Mouse (Mus musculus): ENCODE data around the gene Cmtm7. TPM values are rescaled to one million over a fixed set of nuclear protein-coding genes. Genes with fewer than 3 reads are reported as not detected.
A peak's percentile ranks its signal among the peaks of the same experiment; 100 is the strongest.

Cmtm7 gene
- polyA plus RNA-seq, 1 experiment from 2014 or later, result 14.4 TPM

DNA sequence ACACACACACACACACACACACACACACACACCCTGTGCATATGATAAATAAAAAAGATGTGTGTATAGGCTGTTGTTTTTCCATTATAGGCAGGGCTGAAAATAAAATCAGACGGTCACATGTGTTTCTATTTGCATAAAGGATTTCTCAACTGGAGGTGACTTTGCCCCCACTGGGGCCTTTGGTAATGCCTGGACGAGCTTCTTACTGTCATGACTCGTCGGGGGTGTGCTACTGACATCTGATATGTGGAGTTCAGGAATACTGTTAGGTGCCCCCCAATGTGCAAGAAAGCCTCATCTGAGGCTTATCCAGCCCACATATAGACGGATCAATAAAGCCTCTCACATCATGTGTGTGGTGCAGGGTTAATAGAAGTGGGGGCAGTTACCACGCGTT is 35.4 kb upstream of the Cmtm7 start:
- Histone ChIP-seq H3K4me2 (ENCODE audit: low read length) (no peak overlapping the region), H3K4me3 (replicated peaks; ENCODE audit: low read depth, low read length) (no peak overlapping the region), H3K4me1 (ENCODE audit: control insufficient read depth, insufficient read depth, low read length) (no peaks in the 10 kb centered on the region), H3K36me3 (ENCODE audit: control insufficient read depth, insufficient read depth, low read length) (no peaks in the 10 kb centered on the region), H3K9ac (replicated peaks; ENCODE audit: low read length) (no peak overlapping the region), H3K9me3 (ENCODE audit: control insufficient read depth, low read length) (no peaks in the 10 kb centered on the region), H3K27ac (replicated peaks; ENCODE audit: low read depth, low read length) (no peak overlapping the region), H3K27me3 (ENCODE audit: control insufficient read depth, insufficient read depth, low read length) (no peaks in the 10 kb centered on the region)
- DNase-seq (no peak), ATAC-seq (ENCODE audit: low FRiP score, low TSS enrichment) (no peak)
- 72% methylated on average over 7 of the region's 7 CpGs for WGBS

DNA sequence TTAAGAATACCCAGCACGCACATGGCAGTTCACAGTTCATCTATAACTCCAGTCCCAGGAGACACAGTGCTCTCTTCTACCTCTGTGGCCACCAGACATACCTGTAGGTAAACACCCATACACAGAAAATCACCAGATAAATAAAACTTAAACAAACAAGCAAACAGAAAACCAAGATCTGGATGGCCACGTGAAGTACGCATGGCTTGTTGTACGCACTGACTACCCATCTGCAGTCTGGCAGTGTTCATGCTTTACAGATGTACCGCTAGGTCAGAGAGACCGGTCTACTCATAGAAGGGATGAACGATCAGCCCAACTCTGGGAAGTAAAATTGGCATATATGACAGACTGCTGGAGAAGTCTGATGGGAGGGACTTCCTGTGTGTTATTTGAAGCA is 34.5 kb upstream of the Cmtm7 start:
- H3K4me1 ChIP-seq (ENCODE audit: control insufficient read depth, insufficient read depth, low read length), result no peaks in the 10 kb centered on the region
- H3K9me3 ChIP-seq (ENCODE audit: control insufficient read depth, low read length), result no peaks in the 10 kb centered on the region
- WGBS, result 99% methylated on average over 7 of the region's 7 CpGs
- no peak overlapping the region for H3K9ac ChIP-seq (replicated peaks; ENCODE audit: low read length)
- no peaks in the 10 kb centered on the region for H3K36me3 ChIP-seq (ENCODE audit: control insufficient read depth, insufficient read depth, low read length)
- DNase-seq (no peak), ATAC-seq (ENCODE audit: low FRiP score, low TSS enrichment) (no peak)
- H3K4me3 ChIP-seq (replicated peaks; ENCODE audit: low read depth, low read length), result no peak overlapping the region
- no peaks in the 10 kb centered on the region for H3K27me3 ChIP-seq (ENCODE audit: control insufficient read depth, insufficient read depth, low read length)
- H3K4me2 ChIP-seq (ENCODE audit: low read length), result no peak overlapping the region
- H3K27ac ChIP-seq (replicated peaks; ENCODE audit: low read depth, low read length), result no peak overlapping the region

DNA sequence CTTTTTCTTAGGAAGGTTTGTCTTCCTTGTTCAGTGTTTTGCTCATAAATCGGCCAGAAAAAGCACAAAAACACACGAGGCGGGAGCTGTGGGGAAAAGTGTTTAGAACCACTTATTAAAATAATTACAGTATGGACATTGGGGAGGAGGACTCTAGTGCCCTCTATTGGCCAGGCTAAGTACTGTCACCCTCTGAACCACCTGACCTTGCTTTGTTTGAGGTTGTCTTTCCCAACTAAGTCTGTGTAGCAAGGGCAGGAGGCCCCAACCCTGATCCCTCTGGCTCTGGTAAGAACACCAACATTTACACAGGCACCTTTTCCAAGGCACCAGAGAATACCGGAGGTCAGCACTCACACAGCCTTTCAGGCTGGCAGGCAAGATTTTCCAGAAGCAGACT is 33.7 kb upstream of the Cmtm7 start:
- H3K4me1 ChIP-seq (ENCODE audit: control insufficient read depth, insufficient read depth, low read length), result no peaks in the 10 kb centered on the region
- WGBS, result 79% methylated on average over 4 of the region's 4 CpGs
- H3K9me3 ChIP-seq (ENCODE audit: control insufficient read depth, low read length), result no peaks in the 10 kb centered on the region
- ATAC-seq (ENCODE audit: low FRiP score, low TSS enrichment), result no peak
- no peaks in the 10 kb centered on the region for H3K36me3 ChIP-seq (ENCODE audit: control insufficient read depth, insufficient read depth, low read length)
- H3K4me3 ChIP-seq (replicated peaks; ENCODE audit: low read depth, low read length), result no peak overlapping the region
- no peak overlapping the region for H3K4me2 ChIP-seq (ENCODE audit: low read length)
- H3K9ac ChIP-seq (replicated peaks; ENCODE audit: low read length), result no peak overlapping the region
- no peak overlapping the region for H3K27ac ChIP-seq (replicated peaks; ENCODE audit: low read depth, low read length)
- no peaks in the 10 kb centered on the region for H3K27me3 ChIP-seq (ENCODE audit: control insufficient read depth, insufficient read depth, low read length)
- no peak for DNase-seq

DNA sequence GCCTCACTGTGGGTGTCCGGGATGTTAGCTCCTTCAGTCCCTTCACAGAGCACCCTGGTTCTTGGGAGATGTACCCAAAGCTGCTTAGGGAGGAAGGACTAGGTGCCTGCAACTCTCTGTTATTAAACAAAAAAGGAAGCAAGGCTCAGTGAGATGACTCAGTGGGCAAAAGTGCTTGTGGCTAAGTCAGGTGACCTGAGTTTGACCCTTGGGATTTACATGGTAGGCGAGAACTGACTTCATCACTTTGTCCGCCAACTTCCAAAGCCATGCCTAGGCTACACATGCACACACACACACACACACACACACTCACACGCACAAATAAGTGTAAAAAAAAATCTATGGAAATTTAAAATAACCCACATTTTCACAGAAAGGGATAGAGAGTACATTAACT is 30.3 kb upstream of the Cmtm7 start:
- 90% methylated on average over 4 of the region's 4 CpGs for WGBS

DNA sequence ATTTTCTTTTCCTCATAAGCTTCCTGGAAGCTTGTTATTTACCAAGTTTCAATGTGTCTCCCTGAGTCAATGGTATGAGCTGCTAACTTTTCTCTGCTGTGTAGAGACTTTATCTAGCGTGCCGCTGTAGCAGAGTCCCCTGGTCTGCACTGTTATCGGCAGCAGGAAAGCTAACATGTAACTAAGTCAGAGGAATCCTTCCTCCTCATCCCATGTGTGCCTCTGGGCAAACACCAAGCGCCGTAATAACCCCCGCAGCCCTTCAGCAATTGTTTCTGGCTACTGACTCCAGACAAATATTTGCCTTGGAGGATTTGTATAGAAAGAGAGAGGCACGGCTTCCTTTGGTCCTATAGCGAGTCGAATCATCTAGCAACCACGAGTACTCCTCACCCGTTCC is 29.2 kb upstream of the Cmtm7 start:
- 87% methylated on average over 11 of the region's 11 CpGs for WGBS
- Histone ChIP-seq H3K36me3 (ENCODE audit: control insufficient read depth, insufficient read depth, low read length) (no peaks in the 10 kb centered on the region), H3K9me3 (ENCODE audit: control insufficient read depth, low read length) (no peaks in the 10 kb centered on the region), H3K4me2 (ENCODE audit: low read length) (no peak overlapping the region), H3K27ac (replicated peaks; ENCODE audit: low read depth, low read length) (no peak overlapping the region), H3K4me1 (ENCODE audit: control insufficient read depth, insufficient read depth, low read length) (no peaks in the 10 kb centered on the region), H3K4me3 (replicated peaks; ENCODE audit: low read depth, low read length) (no peak overlapping the region), H3K27me3 (ENCODE audit: control insufficient read depth, insufficient read depth, low read length) (no peaks in the 10 kb centered on the region), H3K9ac (replicated peaks; ENCODE audit: low read length) (no peak overlapping the region)
- ATAC-seq (ENCODE audit: low FRiP score, low TSS enrichment), result no peak
- no peak for DNase-seq

More for the DNA sequence above, 30.3 kb upstream of the Cmtm7 start:
- ATAC-seq (ENCODE audit: low FRiP score, low TSS enrichment) (no peak), DNase-seq (no peak)
- Histone ChIP-seq H3K36me3 (ENCODE audit: control insufficient read depth, insufficient read depth, low read length) (no peaks in the 10 kb centered on the region), H3K4me3 (replicated peaks; ENCODE audit: low read depth, low read length) (no peak overlapping the region), H3K4me1 (ENCODE audit: control insufficient read depth, insufficient read depth, low read length) (no peaks in the 10 kb centered on the region), H3K4me2 (ENCODE audit: low read length) (no peak overlapping the region), H3K27ac (replicated peaks; ENCODE audit: low read depth, low read length) (no peak overlapping the region), H3K9ac (replicated peaks; ENCODE audit: low read length) (no peak overlapping the region), H3K9me3 (ENCODE audit: control insufficient read depth, low read length) (no peaks in the 10 kb centered on the region), H3K27me3 (ENCODE audit: control insufficient read depth, insufficient read depth, low read length) (no peaks in the 10 kb centered on the region)

DNA sequence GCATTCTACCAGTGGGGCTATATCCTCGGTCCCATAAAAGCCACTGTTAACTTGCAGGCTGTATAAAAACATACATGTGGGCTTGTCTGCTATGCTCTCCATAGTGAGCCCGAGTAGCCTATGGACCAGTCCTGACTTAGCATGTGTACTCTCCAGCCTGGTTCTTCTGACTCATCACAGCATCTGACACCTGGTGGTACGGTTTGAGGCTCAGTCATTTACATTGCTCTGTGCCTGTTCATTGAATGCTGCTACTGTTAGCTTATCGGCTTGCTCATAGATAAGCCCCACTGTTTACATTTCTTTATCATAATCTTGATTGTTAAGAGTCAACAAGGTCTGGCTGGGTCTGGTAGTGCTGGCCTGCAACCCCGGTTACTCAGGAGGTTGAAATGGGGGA is 27.0 kb upstream of the Cmtm7 start:
- Histone ChIP-seq H3K4me2 (ENCODE audit: low read length) (no peak overlapping the region), H3K4me3 (replicated peaks; ENCODE audit: low read depth, low read length) (no peak overlapping the region), H3K4me1 (ENCODE audit: control insufficient read depth, insufficient read depth, low read length) (no peaks in the 10 kb centered on the region), H3K9ac (replicated peaks; ENCODE audit: low read length) (no peak overlapping the region), H3K27me3 (ENCODE audit: control insufficient read depth, insufficient read depth, low read length) (no peaks in the 10 kb centered on the region), H3K9me3 (ENCODE audit: control insufficient read depth, low read length) (no peaks in the 10 kb centered on the region), H3K27ac (replicated peaks; ENCODE audit: low read depth, low read length) (no peak overlapping the region), H3K36me3 (ENCODE audit: control insufficient read depth, insufficient read depth, low read length) (no peaks in the 10 kb centered on the region)
- 86% methylated on average over 5 of the region's 5 CpGs for WGBS
- no peak for ATAC-seq (ENCODE audit: low FRiP score, low TSS enrichment)
- DNase-seq, result no peak

DNA sequence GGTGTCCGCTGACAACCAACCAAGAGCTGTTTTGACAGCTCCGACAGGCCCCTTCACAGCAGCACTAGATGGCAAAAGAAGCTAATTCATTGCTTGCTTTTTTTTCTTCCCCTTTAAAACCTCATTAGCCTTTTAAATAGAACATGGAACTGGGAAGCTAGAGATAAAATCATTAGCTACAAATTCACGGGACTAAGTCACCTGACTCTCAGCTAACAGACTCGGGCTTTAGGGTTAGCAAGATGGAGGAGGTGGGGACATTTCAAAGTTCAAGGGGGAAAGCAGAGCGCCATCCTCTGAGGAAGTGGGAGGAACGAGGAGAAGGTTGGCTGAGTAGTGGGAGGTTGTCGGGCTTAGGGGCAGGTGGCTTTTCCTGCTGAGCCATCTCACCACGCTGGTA is 25.6 kb upstream of the Cmtm7 start:
- 70% methylated on average over 8 of the region's 8 CpGs for WGBS
- H3K27ac ChIP-seq (replicated peaks; ENCODE audit: low read depth, low read length), result no peak overlapping the region
- H3K4me1 ChIP-seq (ENCODE audit: control insufficient read depth, insufficient read depth, low read length), result no peaks in the 10 kb centered on the region
- no peak overlapping the region for H3K9ac ChIP-seq (replicated peaks; ENCODE audit: low read length)
- H3K27me3 ChIP-seq (ENCODE audit: control insufficient read depth, insufficient read depth, low read length), result no peaks in the 10 kb centered on the region
- ATAC-seq (ENCODE audit: low FRiP score, low TSS enrichment) (no peak), DNase-seq (no peak)
- no peaks in the 10 kb centered on the region for H3K36me3 ChIP-seq (ENCODE audit: control insufficient read depth, insufficient read depth, low read length)
- no peaks in the 10 kb centered on the region for H3K9me3 ChIP-seq (ENCODE audit: control insufficient read depth, low read length)
- H3K4me2 ChIP-seq (ENCODE audit: low read length), result no peak overlapping the region
- no peak overlapping the region for H3K4me3 ChIP-seq (replicated peaks; ENCODE audit: low read depth, low read length)

DNA sequence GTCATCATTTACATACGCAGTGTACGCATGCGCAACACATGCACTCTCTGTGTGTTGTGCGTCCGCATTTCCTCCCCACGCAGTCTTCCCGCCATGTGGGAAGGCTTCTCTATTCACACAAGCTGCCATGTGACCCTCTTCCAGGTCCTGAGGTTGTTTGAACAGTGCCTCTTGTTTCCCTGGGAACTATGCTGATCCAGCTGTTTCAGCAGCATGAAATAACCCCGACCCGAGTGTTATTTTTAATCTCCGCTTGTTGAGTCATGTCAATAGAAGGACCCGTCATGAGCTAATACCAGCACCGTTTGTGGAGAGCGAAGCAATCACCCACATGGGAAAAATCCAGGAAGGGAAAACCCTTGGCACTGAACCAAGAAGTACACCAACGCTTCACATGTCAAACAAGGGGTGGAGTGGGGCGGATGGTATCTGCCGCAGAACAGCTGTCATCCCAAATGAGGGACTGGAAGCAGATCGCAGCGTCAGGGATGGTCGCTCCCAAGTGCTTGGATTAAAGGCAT is 23.6 kb upstream of the Cmtm7 start:
- 67% methylated on average over 19 of the region's 19 CpGs for WGBS
- Histone ChIP-seq H3K4me3 (replicated peaks; ENCODE audit: low read depth, low read length) (no peak overlapping the region), H3K27me3 (ENCODE audit: control insufficient read depth, insufficient read depth, low read length) (no peaks in the 10 kb centered on the region), H3K9me3 (ENCODE audit: control insufficient read depth, low read length) (no peaks in the 10 kb centered on the region), H3K27ac (replicated peaks; ENCODE audit: low read depth, low read length) (no peak overlapping the region), H3K4me1 (ENCODE audit: control insufficient read depth, insufficient read depth, low read length) (no peaks in the 10 kb centered on the region), H3K9ac (replicated peaks; ENCODE audit: low read length) (no peak overlapping the region), H3K36me3 (ENCODE audit: control insufficient read depth, insufficient read depth, low read length) (no peaks in the 10 kb centered on the region), H3K4me2 (ENCODE audit: low read length) (no peak overlapping the region)
- ATAC-seq (ENCODE audit: low FRiP score, low TSS enrichment) (no peak), DNase-seq (peak; percentile 57)

DNA sequence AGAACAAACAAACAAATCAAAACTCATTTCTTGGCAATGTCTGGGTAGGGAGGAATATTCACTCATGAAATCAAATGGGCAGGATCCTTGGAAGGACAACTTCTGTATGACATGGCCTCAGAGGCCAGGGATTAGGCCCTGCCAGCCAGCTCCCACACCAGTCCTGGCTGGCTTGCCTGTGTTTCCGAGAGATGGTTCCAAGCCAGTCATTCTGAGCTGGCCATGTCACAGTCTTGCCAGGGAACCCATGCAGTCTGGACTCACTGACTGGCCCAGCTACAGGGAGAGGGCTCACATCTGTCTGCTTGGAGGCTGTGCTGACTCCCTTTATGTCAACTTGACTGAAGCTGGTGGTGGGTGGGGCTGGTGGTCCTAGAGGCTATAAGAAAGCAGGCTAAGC is 20.5 kb upstream of the Cmtm7 start:
- Histone ChIP-seq H3K36me3 (ENCODE audit: control insufficient read depth, insufficient read depth, low read length) (no peaks in the 10 kb centered on the region), H3K27ac (replicated peaks; ENCODE audit: low read depth, low read length) (no peak overlapping the region), H3K4me1 (ENCODE audit: control insufficient read depth, insufficient read depth, low read length) (no peaks in the 10 kb centered on the region), H3K27me3 (ENCODE audit: control insufficient read depth, insufficient read depth, low read length) (no peaks in the 10 kb centered on the region), H3K4me2 (ENCODE audit: low read length) (no peak overlapping the region), H3K4me3 (replicated peaks; ENCODE audit: low read depth, low read length) (no peak overlapping the region), H3K9ac (replicated peaks; ENCODE audit: low read length) (no peak overlapping the region), H3K9me3 (ENCODE audit: control insufficient read depth, low read length) (no peaks in the 10 kb centered on the region)
- ATAC-seq (ENCODE audit: low FRiP score, low TSS enrichment), result no peak
- 88% methylated on average over 1 of the region's 1 CpGs for WGBS
- no peak for DNase-seq

All from midbrain, embryonic 14.5 days (tissue).